Mouse (Mus musculus): Measurements from ENCODE around the gene Klre1. TPM values are rescaled to one million over a fixed set of nuclear protein-coding genes. Genes with fewer than 3 reads are reported as not detected.

The Klre1 gene
- 0.14 and 0.29 TPM in 2 replicates for polyA plus RNA-seq (2012; rRNA removed)

DNA sequence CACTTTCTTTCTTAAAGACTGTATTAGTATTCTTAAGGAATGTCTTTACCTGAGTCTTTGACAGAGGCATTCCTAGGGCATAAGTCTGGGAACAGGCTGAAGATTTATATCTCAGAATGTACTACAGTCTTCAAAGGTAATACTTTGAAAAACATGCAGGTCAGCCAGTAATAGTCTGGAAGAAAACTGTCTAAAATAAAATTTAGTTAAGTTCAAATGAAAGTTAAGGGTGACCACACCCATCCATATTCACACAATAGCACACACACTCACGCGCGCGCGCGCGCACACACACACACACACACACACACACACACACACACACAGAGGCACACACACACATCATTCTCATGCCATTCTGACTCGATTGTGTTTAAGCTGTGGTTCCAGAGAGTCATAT is at the start of gene Klre1:
Klre1 (plus strand) TSS at position 301 of the 400 bp plus-strand sequence.

GRCm38 (mm10) chr6:129532942-129533860 is 44.5 kb upstream of the Klre1 start, which contains the start of gene Gabarapl1:
Gabarapl1 (plus strand) TSS chr6:129533160.

DNA sequence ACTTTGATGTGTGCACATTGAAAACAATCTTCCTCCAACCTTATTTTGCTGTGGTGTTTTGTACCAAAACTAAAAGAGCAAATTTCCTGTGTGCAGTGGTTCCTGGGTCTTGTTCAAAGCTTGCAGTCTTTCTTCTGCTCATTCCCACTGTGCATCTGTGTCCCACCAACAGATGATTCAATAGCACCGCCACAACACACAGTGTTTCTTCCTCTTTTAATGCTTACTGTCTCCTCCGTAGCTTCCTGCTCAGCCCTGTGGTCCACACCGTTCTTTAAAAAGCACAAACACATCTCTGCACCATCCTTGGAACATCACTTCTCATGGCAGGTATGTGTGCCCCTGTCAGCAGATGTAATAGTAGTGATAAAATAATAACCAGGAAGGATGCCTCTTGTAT is 13.8 kb downstream of the Klre1 start, which contains the start of gene Klrd1:
Klrd1 (plus strand) TSS at position 275 of the 400 bp plus-strand sequence.

GRCm38 (mm10) chr6:129623735-129624134 is 46.0 kb downstream of the Klre1 start, which contains the start of gene Klrk1:
Klrk1 (minus strand) TSS chr6:129623864.

Other genes with a start within 250 kb of the Klre1 start
- gene 4922502D21Rik, start 246.1 kb upstream of the Klre1 start, polyA plus RNA-seq (2012; rRNA removed) = 0.02 and 0.03 TPM in 2 replicates
- gene Clec12a, start 235.2 kb upstream of the Klre1 start, polyA plus RNA-seq (2012; rRNA removed) = 11.2 and 14.1 TPM in 2 replicates
- 0.04 and 0.06 TPM in 2 replicates for gene Clec12b, start 192.0 kb upstream of the Klre1 start, polyA plus RNA-seq (2012; rRNA removed)
- 15.9 and 16.5 TPM in 2 replicates for gene Clec1b, start 180.6 kb upstream of the Klre1 start, polyA plus RNA-seq (2012; rRNA removed)
- gene Clec9a, start 169.0 kb upstream of the Klre1 start, polyA plus RNA-seq (2012; rRNA removed) = 2.0 TPM in 2 replicates
- gene Clec1a, start 125.9 kb upstream of the Klre1 start, polyA plus RNA-seq (2012; rRNA removed) = 0.17 and 0.26 TPM in 2 replicates
- gene Olr1, start 70.7 kb upstream of the Klre1 start, polyA plus RNA-seq (2012; rRNA removed) = 1.2 and 2.1 TPM in 2 replicates
- gene Tmem52b, start 65.3 kb upstream of the Klre1 start, polyA plus RNA-seq (2012; rRNA removed) = 0.01 TPM in 1 of 2 replicates, not detected in the other
- gene Gabarapl1, start 44.7 kb upstream of the Klre1 start, polyA plus RNA-seq (2012; rRNA removed) = 29.6 and 32.6 TPM in 2 replicates
- gene Klrd1, start 13.9 kb downstream of the Klre1 start, polyA plus RNA-seq (2012; rRNA removed) = 1.0 and 1.3 TPM in 2 replicates
- gene Klrk1, start 46.0 kb downstream of the Klre1 start, polyA plus RNA-seq (2012; rRNA removed) = 0.71 and 1.2 TPM in 2 replicates
- 0.08 TPM in 1 of 2 replicates, not detected in the other for gene Klrc3, start 65.4 kb downstream of the Klre1 start, polyA plus RNA-seq (2012; rRNA removed)
- 0.12 and 0.13 TPM in 2 replicates for gene Klrc2, start 82.8 kb downstream of the Klre1 start, polyA plus RNA-seq (2012; rRNA removed)
- gene Klrc1, start 101.1 kb downstream of the Klre1 start, polyA plus RNA-seq (2012; rRNA removed) = 0.52 and 0.71 TPM in 2 replicates
- not detected in 2 replicates for gene Klri1, start 139.2 kb downstream of the Klre1 start, polyA plus RNA-seq (2012; rRNA removed)
- gene Klri2, start 162.6 kb downstream of the Klre1 start, polyA plus RNA-seq (2012; rRNA removed) = 0.02 and 0.06 TPM in 2 replicates
- gene Gm156, start 206.4 kb downstream of the Klre1 start, polyA plus RNA-seq (2012; rRNA removed) = not detected in 2 replicates